Mouse (Mus musculus) forebrain, embryonic 14.5 days (tissue): ENCODE results near the gene E130309D02Rik. TPM values are rescaled to one million over a fixed set of nuclear protein-coding genes. Genes with fewer than 3 reads are reported as not detected.

ENCODE experiments used
- ATAC-seq: fragments of 200-750 bp; cut with Nextera tagmentation; 2 replicates; pipeline ENCODE4 v1.8.0; 2017; ENCODE audit warnings: mild to moderate bottlenecking, moderate library complexity
- DNase-seq: peaks from one replicate; pipeline ENCODE4 v3.0.0-alpha.2; 2015; ENCODE audit warnings: low spot score
- H3K27ac ChIP-seq: fragments of 300-500 bp; sonication (generic); 2 replicates; pipeline ENCODE4 v1.5.1; 2014; ENCODE audit warnings: low read depth, mild to moderate bottlenecking, control low read depth, low read length, moderate library complexity
- H3K27me3 ChIP-seq: fragments of 300-500 bp; sonication (generic); replicated peaks from 2 replicates; pipeline ENCODE4 v1.6.1; 2014; ENCODE audit warnings: low read length, control low read depth, mixed read lengths; ENCODE audit not compliant: control insufficient read depth, insufficient read depth
- H3K36me3 ChIP-seq: fragments of 300-500 bp; sonication (generic); 2 replicates; pipeline ENCODE4 v1.6.1; 2014; ENCODE audit warnings: low read length, control low read depth; ENCODE audit not compliant: control insufficient read depth, insufficient read depth
- H3K4me1 ChIP-seq: fragments of 300-500 bp; sonication (generic); 2 replicates; pipeline ENCODE4 v1.6.1; 2014; ENCODE audit warnings: antibody characterized with exemption, low read length, control low read depth; ENCODE audit not compliant: control insufficient read depth, insufficient read depth
- H3K4me2 ChIP-seq: fragments of 300-500 bp; sonication (generic); 2 replicates; pipeline ENCODE4 v1.6.1; 2014; ENCODE audit warnings: mild to moderate bottlenecking, control low read depth, low read length
- H3K4me3 ChIP-seq: fragments of 300-500 bp; sonication (generic); 2 replicates; pipeline ENCODE4 v1.5.1; 2014; ENCODE audit warnings: low read depth, low read length, control low read depth
- H3K9ac ChIP-seq: fragments of 300-500 bp; sonication (generic); 2 replicates; pipeline ENCODE4 v1.6.1; 2014; ENCODE audit warnings: mild to moderate bottlenecking, low read length, control low read depth, moderate library complexity
- H3K9me3 ChIP-seq: fragments of 300-500 bp; sonication (generic); replicated peaks from 2 replicates; pipeline ENCODE4 v1.6.1; 2016; ENCODE audit warnings: low read length, control low read depth, mixed read lengths; ENCODE audit not compliant: control insufficient read depth
- WGBS: fragments of 180-500 bp; shearing (Covaris S2); extraction: QIAGEN DNeasy Blood & Tissue Kit; methylation state at CpG from one replicate; pipeline ENCODE4 v1.1.7; 2014; 5-methylcytosine and 5-hydroxymethylcytosine counted together
- polyA plus RNA-seq: library from polyadenylated mRNA; unstranded; fragments of >200 nt; fragmentation: Nextera tagmentation; extraction: Ambion mirVana; gene quantifications from 2 replicates; pipeline ENCODE4 v1.2.1, GENCODE M21; 2014

E130309D02Rik gene
- polyA plus RNA-seq, 1 experiment from 2014 or later: 32.3 TPM

- Histone ChIP-seq H3K9me3 (no peaks in the 10 kb centered on the region), H3K27ac (no peak overlapping the region), H3K4me3 (no peak overlapping the region), H3K4me2 (no peak overlapping the region), H3K9ac (no peak overlapping the region), H3K4me1 (no peaks in the 10 kb centered on the region), H3K36me3 (peaks cover 51% of the 10 kb centered on the region), H3K27me3 (peaks cover 13% of the 10 kb centered on the region)
- DNase-seq (no peak), ATAC-seq (no peak)
- 94% methylated on average over 7 of the region's 7 CpGs for WGBS
Measured at GRCm38 (mm10) chr5:143298391-143298790, 16.8 kb downstream of the E130309D02Rik start.

GRCm38 (mm10) chr5:143297986-143298385 lies 17.2 kb downstream of the E130309D02Rik start:
- Histone ChIP-seq H3K27me3 (peaks cover 16% of the 10 kb centered on the region), H3K4me2 (no peak overlapping the region), H3K4me3 (no peak overlapping the region), H3K9ac (no peak overlapping the region), H3K9me3 (no peaks in the 10 kb centered on the region), H3K36me3 (peaks cover 47% of the 10 kb centered on the region), H3K4me1 (no peaks in the 10 kb centered on the region), H3K27ac (no peak overlapping the region)
- ATAC-seq (no peak), DNase-seq (no peak)
- WGBS: 94% methylated on average over 9 of the region's 9 CpGs

- Histone ChIP-seq H3K4me2 (no peak overlapping the region), H3K9ac (no peak overlapping the region), H3K4me3 (no peak overlapping the region), H3K9me3 (no peaks in the 10 kb centered on the region), H3K27ac (no peak overlapping the region), H3K27me3 (peaks cover 29% of the 10 kb centered on the region), H3K4me1 (no peaks in the 10 kb centered on the region), H3K36me3 (peaks cover 20% of the 10 kb centered on the region)
- DNase-seq: peak; percentile 56
- ATAC-seq: no peak
- 85% methylated on average over 2 of the region's 2 CpGs for WGBS
Measured at GRCm38 (mm10) chr5:143295330-143295729, 19.8 kb downstream of the E130309D02Rik start.

GRCm38 (mm10) chr5:143294862-143295261 lies 20.3 kb downstream of the E130309D02Rik start:
- Histone ChIP-seq H3K4me3 (no peak overlapping the region), H3K27ac (no peak overlapping the region), H3K27me3 (peaks cover 29% of the 10 kb centered on the region), H3K4me2 (no peak overlapping the region), H3K9me3 (no peaks in the 10 kb centered on the region), H3K4me1 (no peaks in the 10 kb centered on the region), H3K36me3 (peaks cover 15% of the 10 kb centered on the region), H3K9ac (no peak overlapping the region)
- DNase-seq (no peak), ATAC-seq (no peak)
- 95% methylated on average over 3 of the region's 3 CpGs for WGBS

DNA sequence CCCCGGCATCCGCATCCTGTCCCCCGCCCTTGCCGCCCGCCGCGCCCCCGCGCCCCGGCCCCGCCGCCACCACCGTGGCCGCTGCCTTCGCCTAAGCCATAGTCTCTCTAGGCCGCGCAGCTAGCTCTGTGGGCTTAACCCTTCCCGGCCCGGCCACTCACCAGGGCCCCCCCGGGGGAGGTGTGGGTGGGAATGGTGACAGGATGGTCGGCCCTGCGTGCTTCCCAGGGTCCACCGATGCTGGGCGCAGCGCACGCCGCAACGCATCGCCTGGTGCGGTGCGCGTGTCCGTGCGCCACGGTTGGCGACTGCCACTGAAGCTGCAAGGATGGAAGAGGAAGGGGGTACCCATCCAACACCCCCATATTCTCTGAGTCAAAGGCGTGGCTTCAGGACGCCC lies 21.8 kb downstream of the E130309D02Rik start, which contains the start of gene Zfp853:
Zfp853 (minus strand) TSS at position 220 of the 400 bp plus-strand sequence.
- peak within 1 kb of the TSS; percentile 58 for H3K9ac ChIP-seq
- no peak within 1 kb of the TSS for H3K27ac ChIP-seq
- ATAC-seq (no peak), DNase-seq (no peak)
- peaks cover 44% of the 10 kb centered on the region for H3K27me3 ChIP-seq
- no peaks in the 10 kb centered on the region for H3K4me1 ChIP-seq
- no peaks in the 10 kb centered on the region for H3K9me3 ChIP-seq
- 4% methylated on average over 23 of the region's 38 CpGs for WGBS
- 0 out of 2 replicates have a peak, but pooled peaks cover 9% of the 10 kb centered on the region for H3K36me3 ChIP-seq
- H3K4me3 ChIP-seq: peak within 1 kb of the TSS; percentile 29
- H3K4me2 ChIP-seq: peak within 1 kb of the TSS; percentile 52

DNA sequence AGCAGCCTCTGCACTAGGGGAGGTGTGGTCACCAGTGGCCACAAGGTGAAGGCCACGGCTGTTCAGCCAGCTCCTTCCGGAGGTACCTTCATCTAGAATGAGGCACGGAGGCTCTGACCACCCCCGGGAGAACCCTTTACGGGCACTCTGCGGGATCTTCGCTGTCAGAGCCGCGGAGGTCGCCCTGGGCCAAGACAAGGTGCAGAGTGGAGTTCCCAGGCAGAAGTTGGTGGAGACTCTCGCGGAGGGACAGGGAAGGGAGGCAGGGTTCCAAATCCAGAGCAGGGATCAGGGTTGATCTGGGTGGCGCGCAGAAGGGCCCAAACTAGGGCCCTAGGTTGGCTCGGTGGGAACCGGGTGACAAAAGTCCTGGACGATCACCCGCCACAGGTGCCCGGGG lies 22.3 kb downstream of the E130309D02Rik start:
- no peak for DNase-seq
- peak overlapping the region; percentile 29 for H3K4me3 ChIP-seq
- peaks cover 49% of the 10 kb centered on the region for H3K27me3 ChIP-seq
- peak overlapping the region; percentile 58 for H3K9ac ChIP-seq
- peak overlapping the region; percentile 52 for H3K4me2 ChIP-seq
- H3K27ac ChIP-seq: no peak overlapping the region
- H3K4me1 ChIP-seq: no peaks in the 10 kb centered on the region
- WGBS: 2% methylated on average over 19 of the region's 19 CpGs
- H3K36me3 ChIP-seq: 0 out of 2 replicates have a peak, but pooled peaks cover 5% of the 10 kb centered on the region
- no peaks in the 10 kb centered on the region for H3K9me3 ChIP-seq
- no peak for ATAC-seq

- H3K27me3 ChIP-seq: peaks cover 57% of the 10 kb centered on the region
- no peak overlapping the region for H3K4me2 ChIP-seq
- H3K9ac ChIP-seq: no peak overlapping the region
- no peaks in the 10 kb centered on the region for H3K4me1 ChIP-seq
- DNase-seq: no peak
- 76% methylated on average over 9 of the region's 9 CpGs for WGBS
- H3K36me3 ChIP-seq: 0 out of 2 replicates have a peak, but pooled peaks cover 4% of the 10 kb centered on the region
- no peak overlapping the region for H3K27ac ChIP-seq
- H3K4me3 ChIP-seq: no peak overlapping the region
- no peak for ATAC-seq
- no peaks in the 10 kb centered on the region for H3K9me3 ChIP-seq
Measured at GRCm38 (mm10) chr5:143289299-143289698, 25.9 kb downstream of the E130309D02Rik start.

DNA sequence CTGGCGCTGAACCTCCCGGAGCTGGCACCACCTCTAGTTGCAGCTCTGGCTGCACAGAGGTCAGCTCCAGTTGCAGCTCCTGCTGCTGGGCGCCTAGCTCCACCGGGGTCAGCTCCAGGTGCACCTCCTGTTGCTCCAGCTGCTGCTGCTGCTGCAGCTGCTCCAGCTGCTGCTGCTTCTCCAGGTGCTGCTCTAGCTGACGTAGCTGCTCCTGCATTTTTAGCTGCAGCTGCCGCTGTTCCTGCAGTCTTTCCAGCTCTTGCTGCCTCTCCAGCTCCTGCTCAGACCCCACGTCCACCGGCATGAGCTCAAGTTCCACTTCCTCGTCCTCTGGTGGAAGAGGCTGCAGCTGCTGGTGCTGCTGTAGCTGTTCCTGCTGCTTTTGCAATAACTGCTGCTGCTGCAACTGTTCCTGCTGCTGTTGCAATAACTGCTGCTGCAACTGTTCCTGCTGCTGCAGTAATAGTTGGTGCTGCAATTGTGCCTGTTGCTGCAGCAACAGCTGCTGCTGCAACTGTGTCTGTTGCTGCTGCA lies 26.7 kb downstream of the E130309D02Rik start:
- H3K27ac ChIP-seq: no peak overlapping the region
- 0 out of 2 replicates have a peak, but pooled peaks cover 4% of the 10 kb centered on the region for H3K36me3 ChIP-seq
- H3K9me3 ChIP-seq: no peaks in the 10 kb centered on the region
- H3K4me3 ChIP-seq: peak overlapping the region; percentile 9; the same call in 1 of the 2 replicates
- DNase-seq (no peak), ATAC-seq (no peak)
- H3K9ac ChIP-seq: peak overlapping the region; percentile 32
- H3K4me2 ChIP-seq: peak overlapping the region; percentile 43
- H3K27me3 ChIP-seq: peaks cover 49% of the 10 kb centered on the region
- H3K4me1 ChIP-seq: no peaks in the 10 kb centered on the region
- WGBS: 14% methylated on average over 9 of the region's 9 CpGs

GRCm38 (mm10) chr5:143287774-143288328 lies 27.3 kb downstream of the E130309D02Rik start:
- H3K9ac ChIP-seq: peak overlapping the region; percentile 32
- peak overlapping the region; percentile 43 for H3K4me2 ChIP-seq
- H3K9me3 ChIP-seq: no peaks in the 10 kb centered on the region
- DNase-seq (peak; percentile 25), ATAC-seq (no peak)
- 0 out of 2 replicates have a peak, but pooled peaks cover 4% of the 10 kb centered on the region for H3K36me3 ChIP-seq
- peaks cover 43% of the 10 kb centered on the region for H3K27me3 ChIP-seq
- H3K4me1 ChIP-seq: no peaks in the 10 kb centered on the region
- no peak overlapping the region for H3K27ac ChIP-seq
- H3K4me3 ChIP-seq: peak overlapping the region; percentile 9; the same call in 1 of the 2 replicates
- 2% methylated on average over 48 of the region's 48 CpGs for WGBS
